Mouse (Mus musculus): ENCODE data around the gene Ndufs7.
A peak's percentile ranks its signal among the peaks of the same experiment; 100 is the strongest.
"Not testable (repeated sequence)": the region's sequence is repeated elsewhere in the genome, so short reads cannot be mapped to it uniquely, and the experiment has no call there.

Gene Ndufs7

GRCm38 (mm10) chr10:80244791-80245399 is 4.0 kb upstream of the Ndufs7 start:
- DNase-seq, result peak; percentile 75

GRCm38 (mm10) chr10:80245600-80245999 is 3.3 kb upstream of the Ndufs7 start:
- DNase-seq, result peak; percentile 93

- peak; percentile 69 for DNase-seq
Measured at GRCm38 (mm10) chr10:80247849-80248248, 1.1 kb upstream of the Ndufs7 start.

- not testable (repeated sequence) for DNase-seq
Measured at GRCm38 (mm10) chr10:80248437-80248836, 484 bp upstream of the Ndufs7 start.

- no peak for DNase-seq
Measured at GRCm38 (mm10) chr10:80250059-80250458, 1.1 kb downstream of the Ndufs7 start.

- no peak for DNase-seq
Measured at GRCm38 (mm10) chr10:80250573-80250972, 1.7 kb downstream of the Ndufs7 start.

- DNase-seq, result no peak
Measured at GRCm38 (mm10) chr10:80252011-80252410, 3.1 kb downstream of the Ndufs7 start.

GRCm38 (mm10) chr10:80252493-80253274 is 3.8 kb downstream of the Ndufs7 start:
- DNase-seq, result no peak

- DNase-seq, result no peak
Measured at GRCm38 (mm10) chr10:80253551-80253950, 4.6 kb downstream of the Ndufs7 start.

GRCm38 (mm10) chr10:80254331-80255297 is 5.7 kb downstream of the Ndufs7 start:
- no peak for DNase-seq

- DNase-seq, result peak; percentile 43
Measured at GRCm38 (mm10) chr10:80255881-80256535, 7.1 kb downstream of the Ndufs7 start.

- no peak for DNase-seq
Measured at GRCm38 (mm10) chr10:80257936-80258335, 9.0 kb downstream of the Ndufs7 start.

GRCm38 (mm10) chr10:80258752-80259462 is 10.0 kb downstream of the Ndufs7 start:
- DNase-seq, result no peak

GRCm38 (mm10) chr10:80259463-80259805 is 10.5 kb downstream of the Ndufs7 start:
- no peak for DNase-seq

GRCm38 (mm10) chr10:80259861-80260641 is 11.1 kb downstream of the Ndufs7 start:
- peak; percentile 82 for DNase-seq

GRCm38 (mm10) chr10:80260642-80261584 is 12.0 kb downstream of the Ndufs7 start, which contains the start of the genes Gamt and Dazap1:
Gene Gamt, minus strand, starts transcription at chr10:80261012.
Gene Dazap1, plus strand, starts transcription at chr10:80261486.
- peak; percentile 97 for DNase-seq

GRCm38 (mm10) chr10:80261585-80261968 is 12.7 kb downstream of the Ndufs7 start:
- DNase-seq, result peak; percentile 96

GRCm38 (mm10) chr10:80262169-80262568 is 13.2 kb downstream of the Ndufs7 start:
- no peak for DNase-seq

GRCm38 (mm10) chr10:80262776-80263365 is 13.9 kb downstream of the Ndufs7 start:
- no peak for DNase-seq

Data from retina, postnatal 1 day (tissue).